Mouse (Mus musculus) embryonic facial prominence, embryonic 13.5 days (tissue): ENCODE results near the gene Cggbp1. TPM values are rescaled to one million over a fixed set of nuclear protein-coding genes. Genes with fewer than 3 reads are reported as not detected.

Experiments
- ATAC-seq: fragments of 200-750 bp; cut with Nextera tagmentation; 2 replicates; pipeline ENCODE4 v1.8.0; 2017; ENCODE audit warnings: low read depth; ENCODE audit not compliant: insufficient number of reproducible peaks, insufficient read depth, low FRiP score, low TSS enrichment
- H3K27ac ChIP-seq: fragments of 300-500 bp; sonication (generic); 2 replicates; pipeline ENCODE4 v1.5.1; 2015; ENCODE audit warnings: moderate library complexity, mild to moderate bottlenecking, inconsistent platforms
- H3K27me3 ChIP-seq: fragments of 300-500 bp; sonication (generic); 2 replicates; pipeline ENCODE4 v1.6.1; 2015; ENCODE audit warnings: mild to moderate bottlenecking, inconsistent platforms
- H3K36me3 ChIP-seq: fragments of 300-500 bp; sonication (generic); 2 replicates; pipeline ENCODE4 v1.6.1; 2015; ENCODE audit warnings: mild to moderate bottlenecking, inconsistent platforms
- H3K4me1 ChIP-seq: fragments of 300-500 bp; sonication (generic); 2 replicates; pipeline ENCODE4 v1.6.1; 2015; ENCODE audit warnings: inconsistent platforms
- H3K4me2 ChIP-seq: fragments of 300-500 bp; sonication (generic); 2 replicates; pipeline ENCODE4 v1.6.1; 2015; ENCODE audit warnings: moderate library complexity, mild to moderate bottlenecking, inconsistent platforms
- H3K4me3 ChIP-seq: fragments of 300-500 bp; sonication (generic); 2 replicates; pipeline ENCODE4 v1.5.1; 2015; ENCODE audit warnings: mild to moderate bottlenecking, inconsistent platforms
- H3K9ac ChIP-seq: fragments of 300-500 bp; sonication (generic); 2 replicates; pipeline ENCODE4 v1.6.1; 2015; ENCODE audit warnings: mild to moderate bottlenecking, inconsistent platforms
- H3K9me3 ChIP-seq: fragments of 300-500 bp; sonication (generic); 2 replicates; pipeline ENCODE4 v1.6.1; 2016; ENCODE audit warnings: inconsistent platforms
- whole genome bisulfite sequencing: fragments of 180-500 bp; shearing (Covaris S2); methylation state at CpG from one replicate; pipeline ENCODE4 v1.1.7; 2015; ENCODE audit warnings: mixed read lengths; 5-methylcytosine and 5-hydroxymethylcytosine counted together
- polyA plus RNA-seq: library from polyadenylated mRNA; unstranded; fragments of >200 nt; fragmentation: Nextera tagmentation; extraction: Ambion mirVana; gene quantifications from 2 replicates; pipeline ENCODE4 v1.2.1, GENCODE M21; 2015

Cggbp1 gene
- 76.2 and 86.1 TPM in 2 replicates for polyA plus RNA-seq

DNA sequence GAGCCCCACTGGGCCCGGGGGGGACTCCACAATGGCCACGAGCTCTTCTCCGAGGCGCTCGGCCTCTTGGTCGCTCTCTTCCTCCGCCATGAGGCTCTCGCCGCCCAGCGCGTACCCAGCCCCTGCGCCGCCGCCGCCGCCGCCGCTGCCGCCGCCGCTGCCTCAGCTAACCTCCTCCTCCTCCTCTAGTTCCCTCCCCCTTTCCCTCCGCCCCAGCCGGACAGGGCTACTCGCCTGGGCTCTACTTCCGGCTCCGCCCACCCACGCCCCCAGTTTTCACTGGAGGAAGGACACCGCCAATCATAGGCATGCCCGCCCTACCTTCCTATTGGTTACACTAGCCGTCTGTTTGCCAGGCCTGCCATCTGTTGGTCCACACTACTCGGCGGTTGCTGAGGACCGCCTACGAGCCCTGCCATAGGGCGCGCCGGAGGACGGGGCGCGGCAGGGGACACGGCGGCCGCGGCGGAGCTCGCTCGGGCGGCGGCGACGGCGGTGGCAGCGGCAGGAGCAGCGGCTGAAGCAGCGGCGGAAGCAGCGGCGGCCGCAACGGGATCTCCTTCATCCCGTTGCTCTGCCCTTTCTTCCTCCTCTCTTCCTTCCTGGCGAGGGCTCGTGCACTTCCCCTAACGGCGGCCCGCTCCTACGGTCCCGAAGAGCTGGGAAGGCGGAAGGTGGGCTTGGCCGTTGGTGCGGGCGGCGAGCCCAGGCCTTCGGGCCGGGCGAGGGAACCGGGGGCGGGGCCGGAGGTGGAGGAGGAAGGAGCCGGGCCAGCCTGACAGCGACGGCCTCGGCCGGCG lies at the start of gene Cggbp1, which contains the start of gene Zfp654:
TSS of gene Cggbp1 (plus strand) at position 434 of the 800 bp plus-strand sequence.
TSS of gene Zfp654 (minus strand) at position 90 of the 800 bp plus-strand sequence.
- H3K4me2 ChIP-seq: peak within 1 kb of the TSS; percentile 92
- peak; percentile 100 for ATAC-seq
- H3K36me3 ChIP-seq: peaks cover 16% of the 10 kb centered on the region
- no peaks in the 10 kb centered on the region for H3K9me3 ChIP-seq
- no peaks in the 10 kb centered on the region for H3K27me3 ChIP-seq
- peak within 1 kb of the TSS; percentile 94 for H3K9ac ChIP-seq
- peak within 1 kb of the TSS; percentile 98 for H3K27ac ChIP-seq
- H3K4me3 ChIP-seq: peak within 1 kb of the TSS; percentile 92
- H3K4me1 ChIP-seq: peaks cover 17% of the 10 kb centered on the region
- WGBS: under 1% methylated on average over 75 of the region's 85 CpGs

GRCm38 (mm10) chr16:64803041-64803440 lies 48.8 kb upstream of the Cggbp1 start:
- H3K36me3 ChIP-seq: peaks cover 14% of the 10 kb centered on the region
- no peak for ATAC-seq
- 60% methylated on average over 3 of the region's 3 CpGs for WGBS
- H3K9ac ChIP-seq: no peak overlapping the region
- no peak overlapping the region for H3K4me2 ChIP-seq
- H3K9me3 ChIP-seq: no peaks in the 10 kb centered on the region
- H3K4me1 ChIP-seq: peaks cover 7% of the 10 kb centered on the region
- H3K4me3 ChIP-seq: no peak overlapping the region
- no peaks in the 10 kb centered on the region for H3K27me3 ChIP-seq
- H3K27ac ChIP-seq: no peak overlapping the region

- Histone ChIP-seq H3K4me3 (no peak overlapping the region), H3K27ac (no peak overlapping the region), H3K36me3 (peaks cover 12% of the 10 kb centered on the region), H3K4me1 (no peaks in the 10 kb centered on the region), H3K27me3 (no peaks in the 10 kb centered on the region), H3K9me3 (no peaks in the 10 kb centered on the region), H3K4me2 (no peak overlapping the region), H3K9ac (no peak overlapping the region)
- WGBS: 93% methylated on average over 3 of the region's 3 CpGs
- ATAC-seq: no peak
Measured at GRCm38 (mm10) chr16:64817094-64817765, 34.6 kb upstream of the Cggbp1 start.

- H3K4me3 ChIP-seq: no peak overlapping the region
- no peaks in the 10 kb centered on the region for H3K9me3 ChIP-seq
- no peak overlapping the region for H3K9ac ChIP-seq
- no peaks in the 10 kb centered on the region for H3K27me3 ChIP-seq
- no peak for ATAC-seq
- H3K27ac ChIP-seq: no peak overlapping the region
- peaks cover 6% of the 10 kb centered on the region; the same call in 1 of the 2 replicates for H3K36me3 ChIP-seq
- WGBS: 87% methylated on average over 1 of the region's 1 CpGs
- no peaks in the 10 kb centered on the region for H3K4me1 ChIP-seq
- no peak overlapping the region for H3K4me2 ChIP-seq
Measured at GRCm38 (mm10) chr16:64823890-64824289, 27.9 kb upstream of the Cggbp1 start.

DNA sequence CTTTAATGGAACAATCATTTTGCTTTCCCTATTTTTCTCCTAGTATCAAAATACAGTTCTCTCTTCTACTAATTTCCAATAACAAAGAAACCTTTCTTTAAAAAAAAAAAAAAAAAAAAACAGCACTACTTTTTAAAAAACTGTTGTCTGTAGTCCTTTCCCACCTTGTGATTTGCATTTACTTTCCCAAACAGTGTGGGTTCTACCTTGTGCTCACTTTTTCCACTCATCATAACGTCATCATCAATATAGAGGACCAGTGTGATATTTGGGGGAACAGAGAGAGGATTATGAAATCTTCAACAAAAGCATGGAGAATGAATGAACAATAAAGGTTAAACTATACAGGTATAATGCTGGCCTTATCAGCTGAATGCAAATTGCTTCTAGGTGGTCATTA lies 27.3 kb upstream of the Cggbp1 start:
- Histone ChIP-seq H3K27ac (no peak overlapping the region), H3K27me3 (no peaks in the 10 kb centered on the region), H3K36me3 (peaks cover 6% of the 10 kb centered on the region; the same call in 1 of the 2 replicates), H3K9me3 (no peaks in the 10 kb centered on the region), H3K4me2 (no peak overlapping the region), H3K4me1 (no peaks in the 10 kb centered on the region), H3K4me3 (no peak overlapping the region), H3K9ac (no peak overlapping the region)
- ATAC-seq: no peak
- 89% methylated on average over 1 of the region's 1 CpGs for WGBS

DNA sequence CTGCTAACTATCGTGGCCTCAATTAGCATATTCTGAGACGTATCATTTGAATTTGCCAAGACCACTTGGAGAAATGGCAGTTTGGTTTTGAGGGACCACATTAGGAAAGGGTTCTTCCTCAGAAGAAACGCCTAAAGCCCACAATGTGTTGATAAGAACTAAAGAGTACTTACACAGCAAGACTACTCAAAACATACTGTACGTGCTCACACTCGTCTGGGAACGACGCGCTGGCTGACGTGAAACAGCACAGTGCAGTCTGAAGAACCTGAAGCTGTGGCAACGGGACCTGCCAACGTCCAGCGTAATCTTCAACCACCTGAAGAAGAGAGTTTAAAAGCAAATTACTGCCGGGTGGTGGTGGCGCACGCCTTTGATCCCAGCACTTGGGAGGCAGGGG lies 21.5 kb upstream of the Cggbp1 start:
- no peak overlapping the region for H3K9ac ChIP-seq
- no peaks in the 10 kb centered on the region for H3K9me3 ChIP-seq
- no peak overlapping the region for H3K4me3 ChIP-seq
- H3K27me3 ChIP-seq: no peaks in the 10 kb centered on the region
- WGBS: 82% methylated on average over 15 of the region's 15 CpGs
- H3K4me1 ChIP-seq: no peaks in the 10 kb centered on the region
- no peak overlapping the region for H3K27ac ChIP-seq
- peaks cover 10% of the 10 kb centered on the region for H3K36me3 ChIP-seq
- no peak for ATAC-seq
- H3K4me2 ChIP-seq: no peak overlapping the region

- H3K9me3 ChIP-seq: no peaks in the 10 kb centered on the region
- H3K4me3 ChIP-seq: no peak overlapping the region
- H3K27me3 ChIP-seq: no peaks in the 10 kb centered on the region
- no peak for ATAC-seq
- WGBS: 82% methylated on average over 1 of the region's 1 CpGs
- no peaks in the 10 kb centered on the region for H3K4me1 ChIP-seq
- H3K27ac ChIP-seq: no peak overlapping the region
- H3K4me2 ChIP-seq: no peak overlapping the region
- no peak overlapping the region for H3K9ac ChIP-seq
- no peaks in the 10 kb centered on the region for H3K36me3 ChIP-seq
Measured at GRCm38 (mm10) chr16:64835996-64836545, 15.7 kb upstream of the Cggbp1 start.

DNA sequence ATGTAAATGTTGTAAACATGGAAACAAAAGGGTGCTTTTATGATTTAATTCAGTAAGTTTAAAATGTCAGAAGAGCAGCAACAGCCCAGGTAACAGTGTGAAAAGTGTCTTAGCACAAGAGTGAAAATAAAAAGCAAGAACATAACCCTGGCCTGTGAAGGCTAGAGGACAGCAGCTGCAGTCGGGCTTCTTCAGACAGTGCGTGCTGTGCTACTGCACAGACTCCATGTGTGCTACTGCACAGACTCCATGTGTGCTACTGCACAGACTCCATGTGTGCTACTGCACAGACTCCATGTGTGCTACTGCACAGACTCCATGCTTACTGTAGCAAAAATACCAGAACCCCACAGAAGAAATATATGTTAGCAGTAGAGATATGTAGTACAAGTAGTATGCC lies 15.1 kb upstream of the Cggbp1 start:
- Histone ChIP-seq H3K9me3 (no peaks in the 10 kb centered on the region), H3K4me1 (no peaks in the 10 kb centered on the region), H3K4me3 (no peak overlapping the region), H3K9ac (no peak overlapping the region), H3K27ac (no peak overlapping the region), H3K36me3 (no peaks in the 10 kb centered on the region), H3K27me3 (no peaks in the 10 kb centered on the region), H3K4me2 (no peak overlapping the region)
- WGBS: 90% methylated on average over 2 of the region's 2 CpGs
- no peak for ATAC-seq

GRCm38 (mm10) chr16:64841481-64842373 lies 10.1 kb upstream of the Cggbp1 start:
- no peak for ATAC-seq
- WGBS: 88% methylated on average over 5 of the region's 5 CpGs

DNA sequence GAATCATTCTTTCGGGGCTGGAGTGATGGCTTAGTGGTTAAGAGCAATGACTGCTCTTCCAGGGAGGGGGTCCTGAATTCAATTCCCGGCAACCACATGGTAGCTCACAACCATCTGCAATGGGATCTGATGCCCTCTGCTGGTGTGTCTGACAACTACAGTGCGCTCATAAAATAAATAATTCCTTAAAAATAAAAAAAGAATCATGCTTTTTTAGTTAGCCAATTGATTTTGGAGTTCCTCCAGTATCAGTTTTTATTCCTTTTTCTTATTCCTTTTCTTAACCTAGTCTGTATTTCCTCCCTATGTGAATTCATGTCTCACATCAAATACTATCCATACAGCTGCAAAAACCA lies 9.4 kb upstream of the Cggbp1 start:
- Histone ChIP-seq H3K9me3 (no peaks in the 10 kb centered on the region), H3K27ac (no peak overlapping the region), H3K4me1 (no peaks in the 10 kb centered on the region), H3K4me3 (no peak overlapping the region), H3K9ac (no peak overlapping the region), H3K4me2 (no peak overlapping the region), H3K27me3 (no peaks in the 10 kb centered on the region), H3K36me3 (0 out of 2 replicates have a peak, but pooled peaks cover 3% of the 10 kb centered on the region)
- no peak for ATAC-seq
- 95% methylated on average over 3 of the region's 3 CpGs for WGBS

More at GRCm38 (mm10) chr16:64841481-64842373, 10.1 kb upstream of the Cggbp1 start:
- no peaks in the 10 kb centered on the region for H3K4me1 ChIP-seq
- H3K4me2 ChIP-seq: no peak overlapping the region
- H3K27ac ChIP-seq: no peak overlapping the region
- no peaks in the 10 kb centered on the region for H3K9me3 ChIP-seq
- 0 out of 2 replicates have a peak, but pooled peaks cover 3% of the 10 kb centered on the region for H3K36me3 ChIP-seq
- H3K27me3 ChIP-seq: no peaks in the 10 kb centered on the region
- H3K4me3 ChIP-seq: no peak overlapping the region
- no peak overlapping the region for H3K9ac ChIP-seq

- no peak overlapping the region for H3K4me3 ChIP-seq
- H3K4me1 ChIP-seq: peaks cover 6% of the 10 kb centered on the region; the same call in 1 of the 2 replicates
- no peaks in the 10 kb centered on the region for H3K9me3 ChIP-seq
- ATAC-seq: no peak
- H3K36me3 ChIP-seq: 0 out of 2 replicates have a peak, but pooled peaks cover 3% of the 10 kb centered on the region
- no peak overlapping the region for H3K27ac ChIP-seq
- H3K4me2 ChIP-seq: no peak overlapping the region
- 91% methylated on average over 8 of the region's 8 CpGs for WGBS
- H3K27me3 ChIP-seq: no peaks in the 10 kb centered on the region
- no peak overlapping the region for H3K9ac ChIP-seq
Measured at GRCm38 (mm10) chr16:64845947-64846346, 5.8 kb upstream of the Cggbp1 start.
